Comparison of ENCODE assay signal across 8 mouse cellular contexts in the genomic region with DNA sequence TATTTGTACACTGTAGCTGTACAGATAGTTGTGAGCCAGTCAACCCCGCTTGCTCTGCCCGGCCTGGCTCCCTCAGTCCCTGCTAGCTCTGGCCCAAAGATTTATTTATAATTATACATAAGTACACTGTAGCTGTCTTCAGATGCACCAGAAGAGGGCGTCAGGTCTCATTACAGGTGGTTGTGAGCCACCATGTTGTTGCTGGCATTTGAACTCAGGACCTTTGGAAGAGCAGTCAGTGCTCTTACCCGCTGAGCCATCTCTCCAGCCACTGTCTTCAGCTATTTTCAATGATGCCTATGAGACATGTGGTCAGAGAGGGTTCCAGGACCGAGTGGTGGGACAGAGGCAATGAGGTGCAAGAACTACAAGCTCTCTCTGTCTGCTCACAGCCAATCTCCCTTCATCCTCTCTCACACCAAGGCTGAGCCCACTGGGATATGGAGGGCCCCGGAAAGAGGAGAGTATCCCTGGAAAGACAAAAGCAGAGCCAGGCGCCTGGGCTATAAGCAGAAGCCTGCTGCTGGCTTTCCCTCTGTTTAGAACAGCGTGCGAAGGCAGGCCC. TPM values are rescaled to one million over a fixed set of nuclear protein-coding genes. Genes with fewer than 3 reads are reported as not detected.
A peak's percentile ranks its signal among the peaks of the same experiment; 100 is the strongest.
DNase-seq lines count a peak whose midpoint lies in the region; ATAC-seq and TF ChIP-seq lines count a peak whose summit lies in the region.
"Not testable (repeated sequence)": the region's sequence is repeated elsewhere in the genome, so short reads cannot be mapped to it uniquely, and the experiment has no call there.

No protein-coding gene starts in this region.

- H3K4me2 ChIP-seq in embryonic facial prominence, embryonic 14.5 days (ENCODE audit: low read depth, low read length); intestine, embryonic 16.5 days (ENCODE audit: low read depth, low read length); midbrain, postnatal 0 days (ENCODE audit: low read depth, low read length, poor library complexity, severe bottlenecking); stomach, embryonic 15.5 days: not testable (repeated sequence)
- peak overlapping the region; percentile 13; the same call in 1 of the 2 replicates for H3K4me2 ChIP-seq in forebrain, embryonic 16.5 days (ENCODE audit: low read length)
- 0 out of 2 replicates have a peak overlapping the region, but pooled peaks have one; percentile 8 for H3K4me2 ChIP-seq in heart, embryonic 14.5 days (ENCODE audit: low read length)

- H3K9ac ChIP-seq in embryonic facial prominence, embryonic 14.5 days (ENCODE audit: low read depth, low read length); intestine, embryonic 16.5 days (ENCODE audit: low read depth, low read length); stomach, embryonic 15.5 days: not testable (repeated sequence)
- peak overlapping the region; percentile 57 for H3K9ac ChIP-seq in forebrain, embryonic 16.5 days (replicated peaks; ENCODE audit: low read depth, low read length)
- H3K9ac ChIP-seq in heart, embryonic 14.5 days (ENCODE audit: low read length), result 0 out of 2 replicates have a peak overlapping the region, but pooled peaks have one; percentile 11
- peak overlapping the region; percentile 33; the same call in 1 of the 2 replicates for H3K9ac ChIP-seq in midbrain, postnatal 0 days (replicated peaks; ENCODE audit: low read length, poor library complexity, severe bottlenecking)

- H3K9me3 ChIP-seq in embryonic facial prominence, embryonic 14.5 days (ENCODE audit: control insufficient read depth, low read length); forebrain, embryonic 16.5 days (ENCODE audit: control insufficient read depth, low read length); heart, embryonic 14.5 days (ENCODE audit: control insufficient read depth, low read length); intestine, embryonic 16.5 days (ENCODE audit: control insufficient read depth, low read length); limb, embryonic 10.5 days (replicated peaks); midbrain, postnatal 0 days (ENCODE audit: low read length); stomach, embryonic 15.5 days: not testable (repeated sequence)

- H3K4me1 ChIP-seq in embryonic facial prominence, embryonic 14.5 days (ENCODE audit: control insufficient read depth, insufficient read depth, low read length), result peaks cover 26% of the 10 kb centered on the region
- peaks cover 20% of the 10 kb centered on the region for H3K4me1 ChIP-seq in forebrain, embryonic 16.5 days (replicated peaks; ENCODE audit: control insufficient read depth, insufficient read depth, low read length)
- H3K4me1 ChIP-seq in heart, embryonic 14.5 days (ENCODE audit: control insufficient read depth in 2 of 2, insufficient read depth in 2 of 2, low read length in 2 of 2), result peaks cover 19 to 24% of the 10 kb centered on the region in 2 experiments
- H3K4me1 ChIP-seq in intestine, embryonic 16.5 days (ENCODE audit: control insufficient read depth, insufficient read depth, low read length), result peaks cover 15% of the 10 kb centered on the region
- H3K4me1 ChIP-seq in limb, embryonic 10.5 days, result peaks cover 28% of the 10 kb centered on the region
- not testable (repeated sequence) for H3K4me1 ChIP-seq in midbrain, postnatal 0 days (ENCODE audit: insufficient read depth, low read length)
- H3K4me1 ChIP-seq in stomach, embryonic 15.5 days, result peaks cover 30% of the 10 kb centered on the region

- TF ChIP-seq CTCF in midbrain, postnatal 0 days (IDR thresholded peaks at IDR 0.05), result 0 out of 2 replicates have a peak, but pooled peaks have one; percentile 22

- not testable (repeated sequence) for H3K4me3 ChIP-seq in embryonic facial prominence, embryonic 14.5 days (ENCODE audit: low read depth, low read length); forebrain, embryonic 16.5 days (replicated peaks; ENCODE audit: low read length); heart, embryonic 14.5 days (ENCODE audit: control insufficient read depth in 1 of 2, insufficient read depth in 1 of 2, low read depth in 1 of 2, low read length in 2 of 2); intestine, embryonic 16.5 days (ENCODE audit: low read length); limb, embryonic 10.5 days; midbrain, postnatal 0 days (ENCODE audit: low read depth, low read length); stomach, embryonic 15.5 days (replicated peaks)

- H3K27ac ChIP-seq in embryonic facial prominence, embryonic 14.5 days (replicated peaks; ENCODE audit: low read depth, low read length), result peak overlapping the region; percentile 6
- peak overlapping the region; percentile 93 for H3K27ac ChIP-seq in forebrain, embryonic 16.5 days (ENCODE audit: low read length)
- H3K27ac ChIP-seq in heart, embryonic 14.5 days (replicated peaks in 1 of 2; ENCODE audit: control insufficient read depth in 1 of 2, insufficient read depth in 1 of 2, low read depth in 2 of 2, low read length in 2 of 2), result peak overlapping the region in 1 of 2 experiments; percentile 45; a peak in 2 of 4 replicates
- H3K27ac ChIP-seq in intestine, embryonic 16.5 days (ENCODE audit: low read length), result peak overlapping the region; percentile 54
- peak overlapping the region; percentile 78 for H3K27ac ChIP-seq in limb, embryonic 10.5 days
- peak overlapping the region; percentile 38; the same call in 1 of the 2 replicates for H3K27ac ChIP-seq in midbrain, postnatal 0 days (ENCODE audit: low read depth, low read length)
- H3K27ac ChIP-seq in stomach, embryonic 15.5 days, result peak overlapping the region; percentile 44; the same call in 1 of the 2 replicates

- peak; percentile 28 for DNase-seq in 416B (ENCODE audit: low read depth)
- DNase-seq in embryonic facial prominence, embryonic 14.5 days (ENCODE audit: low spot score); limb, embryonic 10.5 days (ENCODE audit: low spot score); midbrain, postnatal 0 days (ENCODE audit: low spot score): not testable (repeated sequence)

- WGBS in embryonic facial prominence, embryonic 14.5 days, result 71% methylated on average over 9 of the region's 9 CpGs
- WGBS in forebrain, embryonic 16.5 days, result 65% methylated on average over 9 of the region's 9 CpGs
- 63% methylated on average over 9 of the region's 9 CpGs for WGBS in heart, embryonic 14.5 days
- WGBS in intestine, embryonic 16.5 days, result 60% methylated on average over 9 of the region's 9 CpGs
- 76% methylated on average over 9 of the region's 9 CpGs for WGBS in limb, embryonic 10.5 days
- 77% methylated on average over 9 of the region's 9 CpGs for WGBS in midbrain, postnatal 0 days
- 62% methylated on average over 9 of the region's 9 CpGs for WGBS in stomach, embryonic 15.5 days

- H3K27me3 ChIP-seq in embryonic facial prominence, embryonic 14.5 days (replicated peaks; ENCODE audit: control insufficient read depth, insufficient read depth, low read length); forebrain, embryonic 16.5 days (replicated peaks; ENCODE audit: control insufficient read depth, insufficient read depth, low read length); heart, embryonic 14.5 days (ENCODE audit: control insufficient read depth, insufficient read depth, low read length); intestine, embryonic 16.5 days (replicated peaks; ENCODE audit: control insufficient read depth, insufficient read depth, low read length); limb, embryonic 10.5 days (ENCODE audit: low read depth, poor library complexity, severe bottlenecking); midbrain, postnatal 0 days (ENCODE audit: insufficient read depth, low read length); stomach, embryonic 15.5 days (replicated peaks): not testable (repeated sequence)

- 0 out of 2 replicates have a peak, but pooled peaks have one; percentile 3 for ATAC-seq in embryonic facial prominence, embryonic 14.5 days (ENCODE audit: low read depth)
- not testable (repeated sequence) for ATAC-seq in forebrain, embryonic 16.5 days; heart, embryonic 14.5 days (ENCODE audit: insufficient number of reproducible peaks, insufficient read depth, low FRiP score, low read depth); intestine, embryonic 16.5 days; midbrain, postnatal 0 days (ENCODE audit: low FRiP score); stomach, embryonic 15.5 days (ENCODE audit: insufficient read depth, low FRiP score, low read depth)

- H3K36me3 ChIP-seq in embryonic facial prominence, embryonic 14.5 days (ENCODE audit: control insufficient read depth, insufficient read depth, low read length); forebrain, embryonic 16.5 days (ENCODE audit: control insufficient read depth, insufficient read depth); heart, embryonic 14.5 days (ENCODE audit: control insufficient read depth, insufficient read depth, low read length); intestine, embryonic 16.5 days (ENCODE audit: control insufficient read depth, insufficient read depth, low read length); limb, embryonic 10.5 days; midbrain, postnatal 0 days (ENCODE audit: insufficient read depth, low read length); stomach, embryonic 15.5 days: not testable (repeated sequence)

RNA-seq across cellular contexts. Expression of a gene that starts 15.3 kb away (rescaled TPM):
- 21.3 and 23.0 TPM in 2 replicates for polyA plus RNA-seq in embryonic facial prominence, embryonic 14.5 days (2014; fragmentation: Nextera tagmentation; extraction: Ambion mirVana)
- polyA plus RNA-seq in forebrain, embryonic 16.5 days (2015; fragmentation: Nextera tagmentation; extraction: Ambion mirVana), result 37.3 and 38.5 TPM in 2 replicates
- polyA plus RNA-seq in heart, embryonic 14.5 days (2014; fragmentation: Nextera tagmentation; extraction: Ambion mirVana), result 12.9 and 13.9 TPM in 2 replicates
- polyA plus RNA-seq in intestine, embryonic 16.5 days (2015; fragmentation: Nextera tagmentation; extraction: Ambion mirVana), result 7.7 and 9.5 TPM in 2 replicates
- polyA plus RNA-seq in limb, embryonic 10.5 days (2016; fragmentation: Nextera tagmentation; extraction: Ambion mirVana), result 13.8 and 15.2 TPM in 2 replicates
- total RNA-seq in midbrain, postnatal 0 days (2014; rRNA removed), result 66.5 and 68.5 TPM in 2 replicates
- 11.5 and 16.9 TPM in 2 replicates for polyA plus RNA-seq in midbrain, postnatal 0 days (2015; fragmentation: Nextera tagmentation; extraction: Ambion mirVana)
- polyA plus RNA-seq in stomach, embryonic 15.5 days (2015; fragmentation: Nextera tagmentation; extraction: Ambion mirVana), result 12.6 and 13.0 TPM in 2 replicates
